Mouse (Mus musculus) C3H10T1/2 (cell line): ENCODE results near the gene Irgm2. TPM values are rescaled to one million over a fixed set of nuclear protein-coding genes. Genes with fewer than 3 reads are reported as not detected.

Experiments used
- polyA plus RNA-seq, 2 experiments: library from polyadenylated mRNA; unstranded; fragments of >200 nt; fragmentation: generic; extraction: Trizol; gene quantifications; one replicate each; pipeline ENCODE4 v1.2.1; 2012; ENCODE audit warnings: missing spikeins in 2 of 2

Gene Irgm2
- 1 to 10 TPM in 1 of 2 experiments, under 1 TPM in 1; 0.04 to 2.9 TPM for polyA plus RNA-seq

DNA sequence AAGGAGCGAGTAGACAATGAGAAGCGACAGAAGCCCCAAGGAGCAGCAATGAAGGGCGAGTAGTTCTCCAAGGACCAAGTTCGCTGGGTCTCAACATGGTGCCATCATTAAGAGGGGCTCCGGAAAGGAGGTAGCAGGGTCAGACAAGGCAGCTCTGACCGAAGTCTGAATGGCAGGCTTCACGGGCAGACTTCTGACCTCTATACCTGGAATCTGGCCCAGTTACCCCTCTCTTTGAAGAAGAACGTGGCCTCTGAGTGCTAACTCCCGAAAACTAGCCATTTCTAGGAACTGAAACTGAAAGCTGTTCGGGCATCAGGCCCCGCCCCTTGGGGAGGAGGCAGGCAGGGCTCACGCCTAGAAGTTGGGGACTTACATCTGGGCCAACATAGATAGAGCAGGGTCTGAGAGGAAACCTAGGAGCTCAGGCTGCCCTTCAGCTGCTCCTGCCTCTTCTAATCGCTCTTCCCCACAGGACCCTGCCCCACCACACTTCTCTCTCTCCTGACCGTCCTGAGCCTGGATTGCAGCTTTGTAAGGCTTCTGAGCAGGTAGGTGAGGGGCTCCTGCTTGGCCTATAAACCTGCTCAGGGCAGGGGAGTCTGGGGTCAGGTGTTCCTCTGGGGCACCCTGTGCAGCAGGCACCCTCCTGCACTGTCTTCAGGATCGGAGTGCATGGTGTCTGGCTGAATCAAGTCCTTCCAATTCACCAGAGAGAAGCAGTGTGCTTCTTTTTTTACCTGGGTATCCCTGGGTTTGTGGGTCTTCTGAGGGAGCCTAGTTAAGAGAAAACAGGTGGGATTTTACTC lies at the start of gene Irgm2, which contains the start of gene Igtp:
Gene Irgm2 (plus strand): TSS at position 390 of the 809 bp plus-strand sequence.
Gene Igtp (plus strand): TSS at position 328 of the 809 bp plus-strand sequence.

DNA sequence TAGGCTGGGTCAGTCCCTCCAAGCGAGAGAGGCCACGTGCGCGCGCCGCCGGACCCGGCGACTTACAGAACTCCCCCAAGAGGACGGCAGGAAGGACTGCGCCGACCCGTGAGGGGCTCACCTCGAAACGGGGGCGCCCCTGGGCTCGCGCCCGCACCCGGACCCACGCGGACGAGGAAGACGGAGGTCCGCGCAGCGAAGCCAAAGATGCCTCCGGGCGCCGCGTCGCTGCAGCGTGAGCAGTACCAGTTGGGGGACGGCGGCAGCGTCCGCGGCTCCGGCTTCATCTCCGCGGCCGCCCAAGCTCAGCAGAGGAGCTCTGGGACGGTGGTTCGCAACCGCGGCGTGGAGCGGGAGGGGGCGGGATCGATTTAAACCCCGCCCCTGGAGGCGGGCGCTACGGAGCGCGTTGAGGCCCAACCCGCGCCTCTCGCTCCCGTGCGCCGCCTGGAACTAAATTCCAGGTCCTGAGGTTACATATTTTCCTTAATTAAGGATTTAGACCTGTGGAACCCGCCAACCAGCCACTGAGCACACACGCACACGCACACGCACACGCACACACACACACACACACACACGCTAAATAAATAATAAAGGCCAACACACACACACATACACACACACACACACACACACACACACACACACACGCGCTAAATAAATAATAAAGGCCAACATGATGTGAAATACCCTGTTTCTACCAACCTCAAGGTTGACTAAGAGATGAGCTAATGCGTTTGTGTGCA lies 31.1 kb upstream of the Irgm2 start, which contains the start of gene Gemin5:
Gene Gemin5 (minus strand): TSS at position 373 of the 749 bp plus-strand sequence.

GRCm38 (mm10) chr11:58171459-58172091 lies 27.8 kb upstream of the Irgm2 start, which contains the start of gene Mrpl22:
TSS of gene Mrpl22 (plus strand) at chr11:58171661.

Other genes starting within 250 kb of the Irgm2 start
- 10 to 100 TPM; 24.0 to 39.7 TPM for gene Larp1, start 190.6 kb upstream of the Irgm2 start, polyA plus RNA-seq
- under 1 TPM in 1 of 2 experiments, not detected in 1; 0.47 TPM for gene Gm12248, start 106.5 kb upstream of the Irgm2 start, polyA plus RNA-seq
- gene Cnot8, start 95.5 kb upstream of the Irgm2 start, polyA plus RNA-seq = 10 to 100 TPM; 15.6 to 60.4 TPM
- 10 to 100 TPM; 11.4 to 12.9 TPM for gene Gemin5, start 31.1 kb upstream of the Irgm2 start, polyA plus RNA-seq
- 10 to 100 TPM; 47.0 to 74.8 TPM for gene Mrpl22, start 28.0 kb upstream of the Irgm2 start, polyA plus RNA-seq
- 1 to 10 TPM in 1 of 2 experiments, under 1 TPM in 1; 0.16 to 7.9 TPM for gene Igtp, start 62 bp upstream of the Irgm2 start, polyA plus RNA-seq
- not detected for gene 4930438A08Rik, start 75.2 kb downstream of the Irgm2 start, polyA plus RNA-seq
- 10 to 100 TPM in 1 of 2 experiments, 1 to 10 TPM in 1; 4.4 to 10.7 TPM for gene Zfp692, start 107.5 kb downstream of the Irgm2 start, polyA plus RNA-seq
- 10 to 100 TPM; 15.1 to 17.3 TPM for gene Zfp672, start 130.7 kb downstream of the Irgm2 start, polyA plus RNA-seq
- gene Sh3bp5l, start 131.1 kb downstream of the Irgm2 start, polyA plus RNA-seq = 10 to 100 TPM; 17.9 to 33.6 TPM
- gene Lypd8, start 179.4 kb downstream of the Irgm2 start, polyA plus RNA-seq = not detected
- gene 1810065E05Rik, start 221.5 kb downstream of the Irgm2 start, polyA plus RNA-seq = not detected
- not detected for gene Gm12253, start 232.9 kb downstream of the Irgm2 start, polyA plus RNA-seq